Mouse (Mus musculus): ENCODE measurements around the gene Lamc1.
"Not testable (repeated sequence)": the region's sequence is repeated elsewhere in the genome, so short reads cannot be mapped to it uniquely, and the experiment has no call there.

Gene Lamc1

GRCm38 (mm10) chr1:153332444-153333295 lies at the start of gene Lamc1:
Gene Lamc1, minus strand, starts transcription at chr1:153332786.
- peak; percentile 42 for DNase-seq (ENCODE audit: low spot score)

- DNase-seq (ENCODE audit: low spot score) = no peak
These were observed 48.2 kb upstream of the Lamc1 start for GRCm38 (mm10) chr1:153380746-153381282.

GRCm38 (mm10) chr1:153379832-153380231 lies 47.2 kb upstream of the Lamc1 start:
- no peak for DNase-seq (ENCODE audit: low spot score)

GRCm38 (mm10) chr1:153378587-153378986 lies 46.0 kb upstream of the Lamc1 start:
- DNase-seq (ENCODE audit: low spot score) = no peak

GRCm38 (mm10) chr1:153376446-153376845 lies 43.9 kb upstream of the Lamc1 start:
- no peak for DNase-seq (ENCODE audit: low spot score)

GRCm38 (mm10) chr1:153374136-153374535 lies 41.5 kb upstream of the Lamc1 start:
- DNase-seq (ENCODE audit: low spot score) = no peak

- DNase-seq (ENCODE audit: low spot score) = no peak
These were observed 39.3 kb upstream of the Lamc1 start for GRCm38 (mm10) chr1:153371846-153372245.

GRCm38 (mm10) chr1:153369011-153369410 lies 36.4 kb upstream of the Lamc1 start:
- DNase-seq (ENCODE audit: low spot score) = no peak

- no peak for DNase-seq (ENCODE audit: low spot score)
These were observed 34.5 kb upstream of the Lamc1 start for GRCm38 (mm10) chr1:153367048-153367447.

- DNase-seq (ENCODE audit: low spot score) = no peak
These were observed 29.3 kb upstream of the Lamc1 start for GRCm38 (mm10) chr1:153361926-153362325.

GRCm38 (mm10) chr1:153360556-153360955 lies 28.0 kb upstream of the Lamc1 start:
- no peak for DNase-seq (ENCODE audit: low spot score)

- DNase-seq (ENCODE audit: low spot score) = no peak
These were observed 24.6 kb upstream of the Lamc1 start for GRCm38 (mm10) chr1:153357218-153357617.

GRCm38 (mm10) chr1:153354466-153354865 lies 21.9 kb upstream of the Lamc1 start:
- DNase-seq (ENCODE audit: low spot score) = no peak

GRCm38 (mm10) chr1:153353736-153354430 lies 21.3 kb upstream of the Lamc1 start:
- no peak for DNase-seq (ENCODE audit: low spot score)

- no peak for DNase-seq (ENCODE audit: low spot score)
These were observed 18.4 kb upstream of the Lamc1 start for GRCm38 (mm10) chr1:153351034-153351433.

GRCm38 (mm10) chr1:153347726-153348125 lies 15.1 kb upstream of the Lamc1 start:
- DNase-seq (ENCODE audit: low spot score) = no peak

GRCm38 (mm10) chr1:153347040-153347439 lies 14.5 kb upstream of the Lamc1 start:
- DNase-seq (ENCODE audit: low spot score) = no peak

- no peak for DNase-seq (ENCODE audit: low spot score)
These were observed 13.2 kb upstream of the Lamc1 start for GRCm38 (mm10) chr1:153345699-153346291.

- DNase-seq (ENCODE audit: low spot score) = no peak
These were observed 12.4 kb upstream of the Lamc1 start for GRCm38 (mm10) chr1:153345002-153345401.

- DNase-seq (ENCODE audit: low spot score) = not testable (repeated sequence)
These were observed 2.9 kb upstream of the Lamc1 start for GRCm38 (mm10) chr1:153335451-153335850.

- DNase-seq (ENCODE audit: low spot score) = no peak
These were observed 923 bp upstream of the Lamc1 start for GRCm38 (mm10) chr1:153333296-153334121.
